Mouse (Mus musculus) heart, postnatal 10 days (tissue): ENCODE results near the gene Gm14308. TPM values are rescaled to one million over a fixed set of nuclear protein-coding genes. Genes with fewer than 3 reads are reported as not detected.
"Not testable (repeated sequence)": the region's sequence is repeated elsewhere in the genome, so short reads cannot be mapped to it uniquely, and the experiment has no call there.

Experiments used
- DNase-seq, 2 experiments: peaks; one replicate each; pipeline ENCODE4 v3.0.0; 2021
- intact Hi-C: fragments of 180-260 bp; cut with DNase I; formaldehyde crosslinking; loops from one replicate; pipeline ENCODE4 v1.15.1; 2025
- total RNA-seq, 2 experiments: library from RNA; stranded (reverse); gene quantifications; 2 replicates each; pipeline ENCODE4 v1.2.3; 2021

Gm14308 gene
- 1 to 10 TPM; 1.4 to 1.6 TPM for total RNA-seq

GRCm38 (mm10) chr2:176636244-176636643, at the start of gene Gm14308:
Gene Gm14308, minus strand, starts transcription at chr2:176636344.
- intact Hi-C loops, DNase-seq: not testable (repeated sequence)

GRCm38 (mm10) chr2:176670222-176670621, 34.1 kb upstream of the Gm14308 start, which contains the start of gene Zfp973:
Gene Zfp973, plus strand, starts transcription at chr2:176670522.
- DNase-seq, intact Hi-C loops: not testable (repeated sequence)

Other genes starting within 250 kb of the Gm14308 start
- 10 to 100 TPM; 12.8 to 13.6 TPM for gene Gm14435, start 212.8 kb downstream of the Gm14308 start, total RNA-seq
- gene Gm14434, start 149.6 kb downstream of the Gm14308 start, total RNA-seq: under 1 TPM in 1 of 2 experiments, not detected in 1; 0.57 TPM
- not detected for gene Zfp967, start 115.3 kb downstream of the Gm14308 start, total RNA-seq
- gene Zfp973, start 34.2 kb upstream of the Gm14308 start, total RNA-seq: 10 to 100 TPM in 1 of 2 experiments, 1 to 10 TPM in 1; 8.3 to 10.4 TPM
- gene Gm14305, start 72.0 kb upstream of the Gm14308 start, total RNA-seq: 1 to 10 TPM; 5.8 to 8.7 TPM
- gene Gm14295, start 162.3 kb upstream of the Gm14308 start, total RNA-seq: 1 to 10 TPM; 6.2 to 6.3 TPM
- not detected for gene Gm14408, start 194.8 kb upstream of the Gm14308 start, total RNA-seq